Mouse (Mus musculus) midbrain, embryonic 10.5 days (tissue): Measurements from ENCODE around the gene Tcf7. TPM values are rescaled to one million over a fixed set of nuclear protein-coding genes. Genes with fewer than 3 reads are reported as not detected.

ENCODE experiments used
- DNase-seq: peaks from one replicate; pipeline ENCODE4 v3.0.0-alpha.2; 2017; ENCODE audit warnings: low spot score
- H3K27ac ChIP-seq: fragments of 300-500 bp; sonication (generic); replicated peaks from 2 replicates; pipeline ENCODE4 v1.5.1; 2016; ENCODE audit warnings: mild to moderate bottlenecking
- H3K27me3 ChIP-seq: fragments of 300-500 bp; sonication (generic); 2 replicates; pipeline ENCODE4 v1.6.1; 2016; ENCODE audit warnings: low read depth, mild to moderate bottlenecking; ENCODE audit not compliant: poor library complexity, severe bottlenecking
- H3K36me3 ChIP-seq: fragments of 300-500 bp; sonication (generic); 2 replicates; pipeline ENCODE4 v1.6.1; 2016; ENCODE audit warnings: mild to moderate bottlenecking, moderate library complexity
- H3K4me1 ChIP-seq: fragments of 300-500 bp; sonication (generic); 2 replicates; pipeline ENCODE4 v1.6.1; 2016
- H3K4me3 ChIP-seq: fragments of 300-500 bp; sonication (generic); 2 replicates; pipeline ENCODE4 v1.5.1; 2016; ENCODE audit warnings: mild to moderate bottlenecking, moderate library complexity
- H3K9me3 ChIP-seq: fragments of 300-500 bp; sonication (generic); replicated peaks from 2 replicates; pipeline ENCODE4 v1.6.1; 2016; ENCODE audit warnings: mild to moderate bottlenecking
- WGBS: fragments of 180-500 bp; shearing (Covaris S2); methylation state at CpG from one replicate; pipeline ENCODE4 v1.1.7; 2016; 5-methylcytosine and 5-hydroxymethylcytosine counted together
- polyA plus RNA-seq: library from polyadenylated mRNA; unstranded; fragments of >200 nt; fragmentation: Nextera tagmentation; extraction: Ambion mirVana; gene quantifications from 2 replicates; pipeline ENCODE4 v1.2.1, GENCODE M21; 2016

Gene Tcf7
- 8.0 and 10.6 TPM in 2 replicates for polyA plus RNA-seq

DNA sequence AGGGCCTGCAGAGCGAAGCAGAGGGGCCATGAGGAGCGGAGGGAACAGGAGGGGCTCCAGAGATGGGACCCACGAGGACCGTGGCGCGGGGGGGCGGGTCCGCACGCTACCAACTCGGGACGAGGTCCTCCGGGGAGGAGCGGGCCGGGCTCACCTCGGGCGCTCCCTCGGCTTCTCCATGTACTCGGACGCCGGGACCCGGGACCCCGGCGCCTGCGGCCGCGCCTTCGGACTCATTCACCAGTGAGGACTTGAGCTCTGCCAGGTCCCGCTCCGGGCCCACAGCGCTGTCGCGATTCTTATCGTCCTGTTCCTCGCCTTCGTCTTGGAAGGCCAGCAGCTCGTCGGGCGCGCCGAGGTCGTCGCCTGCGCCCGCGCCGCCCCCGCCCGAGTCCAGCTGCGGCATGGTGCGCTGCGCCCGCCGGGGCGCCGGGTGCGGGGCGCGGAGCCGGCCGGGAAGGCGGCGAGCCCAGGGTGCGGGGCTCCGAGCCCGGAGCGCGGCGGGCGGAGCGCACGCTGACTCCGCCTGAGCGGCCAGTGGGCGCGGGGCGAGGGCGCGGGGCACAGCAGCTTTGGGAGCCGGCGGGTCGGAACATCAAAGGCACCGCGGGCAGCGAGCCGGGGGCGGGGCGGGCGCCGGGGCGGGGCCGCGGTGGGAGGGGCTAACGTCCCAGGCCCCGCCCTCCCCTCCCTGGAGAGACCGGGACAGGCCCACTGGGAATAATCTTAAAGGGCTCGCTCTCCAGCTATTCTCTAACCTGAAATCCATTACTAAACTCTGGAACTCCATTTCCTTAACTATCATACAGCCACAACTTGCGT is at the start of gene Tcf7:
TSS of gene Tcf7 (minus strand) at position 241 of the 822 bp plus-strand sequence.
- H3K9me3 ChIP-seq = no peaks in the 10 kb centered on the region
- under 1% methylated on average over 97 of the region's 97 CpGs for WGBS
- peak within 1 kb of the TSS; percentile 81 for H3K27ac ChIP-seq
- peaks cover 65% of the 10 kb centered on the region for H3K4me1 ChIP-seq
- H3K36me3 ChIP-seq = peaks cover 10% of the 10 kb centered on the region; the same call in 1 of the 2 replicates
- DNase-seq = peak; percentile 86
- peaks cover 73% of the 10 kb centered on the region for H3K27me3 ChIP-seq
- H3K4me3 ChIP-seq = peak within 1 kb of the TSS; percentile 73

DNA sequence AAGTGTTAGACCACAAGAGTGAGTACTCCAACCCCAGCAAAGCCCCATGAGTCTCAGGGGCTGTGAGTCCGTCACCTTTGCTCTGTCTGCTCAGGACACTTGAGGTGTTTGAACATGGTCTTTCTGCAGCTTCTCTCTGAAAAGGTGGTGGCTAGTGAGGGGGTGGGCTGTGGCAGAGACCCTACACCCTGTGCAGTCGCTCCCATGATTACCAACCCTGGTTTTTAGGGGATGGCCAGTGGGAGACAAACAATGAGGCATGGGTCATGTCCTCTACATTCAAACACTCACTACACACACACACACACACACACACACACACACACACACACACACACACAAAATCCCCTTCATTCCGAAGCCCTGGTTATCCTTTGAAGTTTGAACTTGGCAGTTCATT is 44.5 kb upstream of the Tcf7 start:
- Histone ChIP-seq H3K4me3 (no peak overlapping the region), H3K9me3 (no peaks in the 10 kb centered on the region), H3K27me3 (peaks cover 9% of the 10 kb centered on the region; the same call in 1 of the 2 replicates), H3K36me3 (no peaks in the 10 kb centered on the region), H3K4me1 (0 out of 2 replicates have a peak, but pooled peaks cover 4% of the 10 kb centered on the region), H3K27ac (no peak overlapping the region)
- DNase-seq = no peak
- 77% methylated on average over 3 of the region's 3 CpGs for WGBS

DNA sequence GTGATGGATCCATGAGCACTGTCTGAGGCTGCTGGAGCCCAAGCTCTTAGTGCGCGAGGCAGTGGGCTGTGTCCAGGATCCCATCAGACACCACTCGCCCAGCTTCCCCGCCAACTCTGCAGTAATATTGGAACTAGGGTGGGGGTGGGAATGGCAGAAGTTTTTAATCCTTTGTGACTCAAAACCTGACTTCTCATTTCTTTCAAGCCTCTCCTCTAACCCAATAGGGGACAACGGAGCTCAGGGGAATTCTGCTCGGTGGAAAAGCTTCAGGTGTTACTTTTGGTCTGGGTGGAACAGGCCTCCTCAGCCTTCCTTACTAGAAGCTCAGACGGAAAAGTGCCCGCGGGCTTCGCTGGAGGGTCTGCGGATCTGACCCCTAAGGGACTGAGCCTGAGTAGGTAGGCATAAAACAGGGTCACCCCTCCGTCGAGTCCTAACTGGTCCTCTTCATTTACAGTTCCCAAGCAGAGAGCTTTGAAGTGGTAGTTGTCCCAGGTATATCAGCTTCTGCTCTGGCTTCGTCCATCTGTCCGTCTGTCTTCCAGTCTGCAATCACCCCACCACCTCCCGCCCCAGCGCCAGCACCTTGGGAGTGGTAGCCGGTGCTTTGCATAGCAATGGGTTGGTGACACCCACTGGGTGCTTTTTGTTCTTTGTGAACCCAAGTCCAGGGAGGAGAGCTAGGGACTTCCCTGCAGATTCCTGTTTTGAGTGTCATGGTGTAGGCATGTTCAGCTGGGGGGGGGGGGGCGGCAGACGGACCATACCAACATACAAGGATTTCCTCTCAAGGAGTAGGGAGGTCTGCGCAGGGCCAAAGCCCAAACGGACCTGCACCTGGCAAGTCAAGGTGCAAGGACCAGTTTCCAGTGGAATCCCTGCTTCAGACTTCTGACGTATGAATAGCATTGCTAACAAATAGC is 41.9 kb upstream of the Tcf7 start:
- Histone ChIP-seq H3K27me3 (peaks cover 9% of the 10 kb centered on the region; the same call in 1 of the 2 replicates), H3K9me3 (no peaks in the 10 kb centered on the region), H3K27ac (no peak overlapping the region), H3K4me3 (no peak overlapping the region), H3K36me3 (no peaks in the 10 kb centered on the region), H3K4me1 (0 out of 2 replicates have a peak, but pooled peaks cover 3% of the 10 kb centered on the region)
- no peak for DNase-seq
- 58% methylated on average over 23 of the region's 23 CpGs for WGBS

DNA sequence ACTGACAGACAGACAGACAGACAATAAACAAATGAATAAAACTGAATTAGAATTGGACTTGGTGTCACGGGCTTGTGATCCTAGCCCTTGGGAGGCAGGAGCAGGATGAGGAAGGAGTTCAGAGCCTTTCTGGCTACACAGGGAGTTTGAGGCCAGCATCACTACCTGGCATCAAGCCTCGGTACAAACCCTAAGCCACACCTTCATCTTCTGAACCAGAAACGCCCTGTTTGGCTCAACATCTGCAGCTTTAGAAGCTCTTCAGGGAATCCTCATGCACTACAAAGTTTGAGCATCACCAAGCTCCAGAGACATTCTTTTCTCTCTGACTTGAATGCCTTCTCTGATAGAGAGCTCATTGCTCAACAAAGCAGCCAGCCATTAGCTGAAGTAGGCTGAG is 38.7 kb upstream of the Tcf7 start:
- no peak for DNase-seq
- H3K27me3 ChIP-seq = peaks cover 9% of the 10 kb centered on the region; the same call in 1 of the 2 replicates
- H3K9me3 ChIP-seq = no peaks in the 10 kb centered on the region
- no peak overlapping the region for H3K27ac ChIP-seq
- 81% methylated on average over 3 of the region's 3 CpGs for WGBS
- no peak overlapping the region for H3K4me3 ChIP-seq
- H3K36me3 ChIP-seq = no peaks in the 10 kb centered on the region
- H3K4me1 ChIP-seq = no peaks in the 10 kb centered on the region

DNA sequence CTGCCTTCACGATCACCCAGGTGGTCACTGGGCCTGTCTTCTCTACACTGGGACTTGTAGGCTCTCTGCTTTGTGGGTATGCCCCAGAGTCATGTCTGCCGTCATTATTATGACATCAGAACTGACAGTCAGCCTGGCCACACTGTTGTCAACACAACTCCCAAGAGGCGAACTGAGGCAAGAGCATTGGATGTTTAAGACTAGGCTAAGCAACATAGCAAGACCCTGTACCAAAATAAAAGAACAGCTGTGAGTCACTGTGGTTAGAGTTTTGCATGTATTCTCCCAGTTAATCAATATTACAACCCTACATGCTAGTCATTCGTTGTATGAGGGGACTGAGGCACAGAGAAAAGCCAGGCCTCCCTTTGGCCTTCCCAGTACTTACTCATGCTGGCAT is 37.7 kb upstream of the Tcf7 start:
- no peak for DNase-seq

DNA sequence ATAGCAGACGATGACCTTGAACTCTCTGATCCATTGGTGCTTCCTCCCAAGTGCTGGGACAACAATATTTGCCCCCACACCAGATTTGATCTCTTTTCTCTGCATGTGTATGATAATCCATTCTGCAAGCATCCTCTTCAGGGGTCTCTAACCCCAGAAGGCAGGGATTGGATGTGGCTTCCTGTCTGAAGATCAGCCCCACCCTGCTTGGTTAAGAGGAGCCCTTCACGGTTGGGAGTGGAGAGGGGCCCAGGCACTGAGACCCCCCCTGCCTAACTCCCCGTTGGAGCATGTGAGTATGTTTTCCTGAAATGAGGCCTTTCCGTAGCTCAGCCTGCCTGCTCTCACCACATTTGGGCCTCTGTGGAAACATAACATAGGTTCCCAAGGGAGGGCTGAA is 36.9 kb upstream of the Tcf7 start:
- no peaks in the 10 kb centered on the region for H3K36me3 ChIP-seq
- H3K27ac ChIP-seq = no peak overlapping the region
- H3K27me3 ChIP-seq = peaks cover 18% of the 10 kb centered on the region
- WGBS = 77% methylated on average over 4 of the region's 4 CpGs
- no peak overlapping the region for H3K4me3 ChIP-seq
- no peak for DNase-seq
- H3K9me3 ChIP-seq = no peaks in the 10 kb centered on the region
- 0 out of 2 replicates have a peak, but pooled peaks cover 3% of the 10 kb centered on the region for H3K4me1 ChIP-seq

More for the DNA sequence above, 37.7 kb upstream of the Tcf7 start:
- H3K27me3 ChIP-seq = peaks cover 10% of the 10 kb centered on the region; the same call in 1 of the 2 replicates
- H3K4me3 ChIP-seq = no peak overlapping the region
- no peak overlapping the region for H3K27ac ChIP-seq
- H3K9me3 ChIP-seq = no peaks in the 10 kb centered on the region
- H3K36me3 ChIP-seq = no peaks in the 10 kb centered on the region
- WGBS = 86% methylated on average over 4 of the region's 4 CpGs
- no peaks in the 10 kb centered on the region for H3K4me1 ChIP-seq

DNA sequence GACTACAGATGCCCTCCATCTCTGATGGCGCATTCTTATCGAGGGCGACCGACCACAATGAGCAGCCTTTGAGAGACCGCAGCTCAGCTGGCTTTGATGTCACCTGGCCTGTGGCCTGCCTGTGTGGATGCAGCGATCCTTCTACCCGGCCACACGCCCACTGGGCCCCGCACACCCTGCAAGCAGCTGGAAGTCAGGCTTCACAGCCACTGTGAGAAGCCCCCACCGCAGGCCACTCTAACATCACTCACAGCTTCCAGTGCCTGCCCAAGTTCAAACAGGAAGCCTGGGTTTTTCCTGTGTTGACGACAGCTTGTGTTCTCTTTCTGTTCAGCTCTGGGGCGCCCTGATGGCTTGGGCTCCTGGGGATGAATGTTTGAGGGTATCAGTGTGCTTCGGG is 35.6 kb upstream of the Tcf7 start:
- H3K27ac ChIP-seq = no peak overlapping the region
- DNase-seq = no peak
- H3K4me3 ChIP-seq = no peak overlapping the region
- H3K27me3 ChIP-seq = peaks cover 21% of the 10 kb centered on the region
- WGBS = 80% methylated on average over 13 of the region's 13 CpGs
- no peaks in the 10 kb centered on the region for H3K36me3 ChIP-seq
- H3K4me1 ChIP-seq = 0 out of 2 replicates have a peak, but pooled peaks cover 6% of the 10 kb centered on the region
- H3K9me3 ChIP-seq = no peaks in the 10 kb centered on the region

DNA sequence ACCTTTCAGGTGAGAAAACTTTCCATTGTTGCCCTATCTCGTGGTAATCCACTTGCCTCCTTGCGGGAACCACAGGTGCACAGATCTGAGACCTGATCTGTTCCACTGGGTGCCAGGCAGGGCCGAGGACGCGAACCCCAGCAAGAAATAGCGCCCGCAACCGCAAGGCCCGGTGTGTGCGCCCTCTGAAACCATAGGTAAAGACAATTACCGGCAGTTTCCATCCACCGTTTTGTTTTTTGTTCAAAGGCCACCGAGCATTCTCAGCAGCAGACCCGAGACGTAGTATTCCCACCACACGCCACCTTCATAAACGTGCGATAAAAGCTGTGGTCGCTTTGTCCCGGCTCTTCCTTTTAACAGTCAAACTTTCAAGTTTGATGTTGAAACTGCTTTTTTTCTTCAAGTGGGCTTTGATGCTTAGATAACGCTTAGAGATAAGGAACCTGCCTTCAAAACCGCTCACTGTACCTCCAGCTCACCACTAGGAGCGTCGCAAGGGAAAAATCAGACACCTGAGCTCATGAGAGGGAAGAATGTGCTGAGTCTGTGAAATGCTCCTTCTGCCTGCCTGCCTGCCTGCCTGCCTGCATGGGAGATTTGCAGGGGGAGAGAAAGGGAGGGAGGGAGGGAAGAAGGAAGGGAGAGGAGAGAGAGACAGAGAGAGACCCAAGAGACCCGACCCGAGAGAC is 31.4 kb upstream of the Tcf7 start:
- H3K36me3 ChIP-seq = no peaks in the 10 kb centered on the region
- H3K9me3 ChIP-seq = no peaks in the 10 kb centered on the region
- 0 out of 2 replicates have a peak, but pooled peaks cover 6% of the 10 kb centered on the region for H3K4me1 ChIP-seq
- H3K4me3 ChIP-seq = no peak overlapping the region
- no peak overlapping the region for H3K27ac ChIP-seq
- WGBS = 20% methylated on average over 26 of the region's 26 CpGs
- DNase-seq = no peak
- peaks cover 29% of the 10 kb centered on the region for H3K27me3 ChIP-seq

DNA sequence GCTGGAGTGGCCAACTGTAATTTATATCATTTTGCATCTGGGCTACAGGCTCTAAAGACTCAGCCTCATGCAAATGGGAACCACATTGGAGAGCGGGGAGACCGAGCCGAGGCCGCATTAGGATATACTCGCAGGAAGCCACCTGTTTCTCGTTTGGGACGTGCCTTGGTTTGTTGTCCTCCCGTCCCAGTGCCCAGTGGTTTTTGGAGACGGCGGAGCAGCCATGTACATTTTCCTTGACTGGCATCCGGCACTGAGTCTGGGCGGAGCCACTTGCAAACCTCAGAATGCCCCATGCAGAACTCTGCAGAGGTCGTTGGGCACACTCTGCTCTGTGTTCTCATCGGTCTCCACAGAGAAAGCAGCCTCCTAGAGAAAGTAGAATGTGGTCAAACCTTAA is 27.9 kb upstream of the Tcf7 start:
- 75% methylated on average over 14 of the region's 14 CpGs for WGBS
- H3K27me3 ChIP-seq = peaks cover 29% of the 10 kb centered on the region
- DNase-seq = no peak
- no peaks in the 10 kb centered on the region for H3K9me3 ChIP-seq
- H3K4me1 ChIP-seq = peaks cover 6% of the 10 kb centered on the region; the same call in 1 of the 2 replicates
- H3K36me3 ChIP-seq = no peaks in the 10 kb centered on the region
- H3K4me3 ChIP-seq = no peak overlapping the region
- no peak overlapping the region for H3K27ac ChIP-seq

DNA sequence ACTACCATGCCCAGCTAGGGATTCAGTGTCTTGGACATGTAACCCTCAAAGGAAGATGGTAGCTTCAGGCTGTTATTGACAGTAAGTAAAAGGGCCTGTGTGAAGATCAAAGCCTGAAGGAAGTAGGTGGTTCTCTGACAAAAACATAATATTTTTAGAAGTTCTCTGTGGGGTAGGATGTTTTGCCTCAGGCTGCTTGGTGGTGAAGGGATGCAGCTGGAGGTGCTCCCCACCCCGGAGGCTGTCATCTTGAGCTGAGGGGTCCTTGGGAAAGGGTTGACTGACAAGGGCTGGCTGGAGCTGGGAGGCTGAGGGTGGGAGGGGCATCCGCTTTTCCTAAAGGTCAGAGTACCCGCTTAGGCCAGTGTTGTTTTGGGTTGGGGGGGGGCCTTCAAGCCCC is 26.7 kb upstream of the Tcf7 start:
- Histone ChIP-seq H3K27me3 (peaks cover 18% of the 10 kb centered on the region), H3K9me3 (no peaks in the 10 kb centered on the region), H3K4me3 (no peak overlapping the region), H3K36me3 (no peaks in the 10 kb centered on the region), H3K27ac (no peak overlapping the region), H3K4me1 (peaks cover under 1% of the 10 kb centered on the region; the same call in 1 of the 2 replicates)
- no peak for DNase-seq
- WGBS = 70% methylated on average over 3 of the region's 3 CpGs

DNA sequence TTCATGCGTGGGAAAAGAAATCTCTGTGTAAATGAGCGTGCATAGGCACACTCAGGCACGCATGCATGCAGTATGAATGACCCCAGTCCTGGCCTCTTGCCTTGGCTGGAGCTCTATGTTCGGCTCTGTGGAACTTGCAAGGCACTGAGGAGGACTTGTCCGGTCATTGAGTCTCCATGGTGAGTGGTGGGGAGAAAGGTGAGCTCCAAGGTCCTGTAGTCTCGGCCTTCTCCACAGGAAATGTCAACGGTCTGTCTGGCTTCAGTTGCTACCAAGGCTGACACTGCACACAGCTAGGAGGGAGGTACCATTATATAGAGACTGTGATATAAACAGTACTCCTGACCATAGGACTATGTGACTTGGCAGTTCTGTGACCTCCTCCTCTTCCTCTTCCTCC is 23.6 kb upstream of the Tcf7 start:
- Histone ChIP-seq H3K27me3 (no peaks in the 10 kb centered on the region), H3K9me3 (no peaks in the 10 kb centered on the region), H3K4me3 (no peak overlapping the region), H3K4me1 (no peaks in the 10 kb centered on the region; the same call in 1 of the 2 replicates), H3K27ac (no peak overlapping the region), H3K36me3 (no peaks in the 10 kb centered on the region)
- WGBS = 83% methylated on average over 7 of the region's 7 CpGs
- DNase-seq = no peak

DNA sequence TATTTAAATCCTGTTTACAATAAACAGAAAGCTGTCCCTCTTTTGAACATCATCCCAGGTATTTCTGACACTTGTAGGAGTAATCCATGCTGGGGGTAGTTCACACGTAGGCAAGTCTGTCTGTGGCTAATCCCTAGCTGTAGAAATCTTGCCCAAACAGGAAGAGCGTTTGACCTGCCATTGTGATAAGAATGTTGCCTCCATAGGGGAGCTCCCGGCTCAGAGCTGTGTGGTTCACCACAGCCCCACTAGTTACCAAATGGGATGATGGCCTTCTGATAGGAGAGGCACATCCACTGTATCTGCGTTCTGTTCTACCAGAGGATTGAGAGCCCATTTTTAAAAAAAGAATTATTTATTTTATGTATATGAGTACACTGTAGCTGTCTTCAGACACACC is 22.5 kb upstream of the Tcf7 start:
- DNase-seq = no peak
- Histone ChIP-seq H3K4me1 (no peaks in the 10 kb centered on the region; the same call in 1 of the 2 replicates), H3K27ac (no peak overlapping the region), H3K9me3 (no peaks in the 10 kb centered on the region), H3K27me3 (no peaks in the 10 kb centered on the region), H3K36me3 (no peaks in the 10 kb centered on the region), H3K4me3 (no peak overlapping the region)
- WGBS = 56% methylated on average over 4 of the region's 4 CpGs
